Mouse (Mus musculus): Measurements from ENCODE around the gene Rft1.

DNA sequence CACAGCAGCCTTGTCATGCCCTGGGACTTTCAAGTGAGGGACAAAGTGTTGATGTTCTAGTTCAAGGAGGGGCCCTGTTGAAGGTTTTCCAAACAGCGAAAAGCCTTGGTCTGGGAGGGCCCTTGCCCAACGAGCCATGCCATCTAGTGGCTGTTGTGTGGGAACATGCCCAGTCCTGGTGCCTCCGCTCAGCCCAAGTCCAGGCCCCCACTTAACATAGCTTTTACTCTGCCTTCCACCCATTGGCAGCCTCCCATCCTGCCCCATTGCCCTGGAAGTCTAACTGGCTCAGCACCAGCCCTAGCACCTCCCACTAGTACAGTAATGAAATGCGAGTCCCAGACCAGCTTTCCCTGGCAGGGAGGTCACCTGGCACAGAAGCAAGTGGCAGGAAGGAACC, 3.2 kb upstream of the Rft1 start:
- TF ChIP-seq CTCF (IDR thresholded peaks at IDR 0.05; ENCODE audit: control insufficient read depth, insufficient read depth, insufficient replicate concordance, low read depth, low read length): peak; percentile 42; the same call in 1 of the 2 replicates
- TF ChIP-seq POLR2A (IDR thresholded peaks at IDR 0.05; ENCODE audit: control insufficient read depth, low read depth, low read length): no peak
